Mouse (Mus musculus) right cerebral cortex, adult 18-20 months (tissue): ENCODE results near the gene Mblac1.
"Not testable (repeated sequence)": the region's sequence is repeated elsewhere in the genome, so short reads cannot be mapped to it uniquely, and the experiment has no call there.

ENCODE experiments used
- DNase-seq: peaks from one replicate; pipeline ENCODE4 v3.0.0; 2022; ENCODE audit warnings: mixed read lengths

Gene Mblac1

DNA sequence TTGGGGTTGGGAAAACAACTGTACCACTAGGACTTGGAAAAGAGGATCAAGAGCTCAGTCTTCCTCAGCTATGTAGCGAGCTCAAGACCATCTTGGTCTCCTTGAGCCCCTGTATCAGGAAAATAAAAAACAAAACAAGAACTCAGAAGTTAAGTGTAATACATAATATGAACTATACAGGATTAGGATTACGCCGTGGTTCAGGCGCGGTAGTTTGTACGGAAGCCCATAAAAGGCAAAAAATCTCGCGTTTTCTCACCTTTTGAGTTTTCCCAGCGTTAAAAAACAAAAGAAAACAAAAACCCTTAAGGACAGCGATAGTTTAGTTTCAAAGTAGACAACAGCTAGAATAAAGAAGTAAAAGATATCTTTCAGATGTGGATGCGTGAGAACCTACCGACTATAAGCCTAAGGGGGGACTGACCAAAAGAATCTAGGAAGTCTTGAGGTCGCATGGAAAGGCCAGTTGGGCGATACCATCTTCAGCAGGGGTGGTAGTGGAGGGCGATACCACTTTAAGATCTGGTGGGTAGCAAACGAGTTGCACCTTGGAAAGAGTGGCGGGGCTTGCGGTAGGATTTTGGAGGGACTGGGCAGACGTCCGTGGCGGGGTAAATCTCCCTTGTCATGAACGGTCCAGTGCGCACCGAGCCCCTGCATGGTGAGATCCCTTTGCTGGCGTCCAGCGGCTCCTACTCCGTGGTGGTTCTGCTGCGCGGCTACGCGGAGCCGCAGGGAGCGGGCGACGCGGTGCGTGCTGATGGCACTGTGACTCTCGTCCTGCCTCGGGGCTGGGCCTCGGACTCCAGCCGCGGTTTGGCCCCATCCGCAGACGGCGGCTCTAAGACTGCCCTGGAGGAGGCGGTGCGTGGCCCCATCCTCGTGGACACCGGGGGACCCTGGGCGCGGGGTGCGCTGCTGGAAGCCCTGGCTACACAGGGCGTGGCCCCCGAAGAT, at the start of gene Mblac1:
Mblac1 (plus strand) TSS at position 544 of the 957 bp plus-strand sequence.
- peak; percentile 80 for DNase-seq

DNA sequence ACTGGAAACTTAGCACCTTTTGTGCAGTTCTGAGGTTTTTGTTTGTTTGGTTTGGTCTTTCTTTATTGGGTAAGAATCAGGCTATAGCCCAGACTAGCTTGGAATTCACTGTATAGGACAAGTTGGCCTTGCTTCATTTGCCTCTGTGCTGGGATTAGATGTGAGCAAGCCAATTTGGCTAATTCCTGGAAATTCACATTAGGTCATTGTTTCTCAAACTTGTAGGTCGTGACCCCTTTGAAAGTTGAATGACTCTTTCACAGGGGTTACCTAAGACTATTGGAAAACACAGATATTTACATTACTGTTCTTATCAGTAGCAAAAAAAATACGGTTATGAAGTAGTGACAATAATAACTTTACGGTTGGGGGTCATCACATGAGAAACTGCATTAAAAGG, 39.7 kb upstream of the Mblac1 start:
- DNase-seq: no peak

- DNase-seq: peak; percentile 95
These were observed 38.6 kb upstream of the Mblac1 start, which contains the start of gene Zfp113 for GRCm38 (mm10) chr5:138155443-138155976. Gene Zfp113, minus strand, starts transcription at chr5:138155744.

DNA sequence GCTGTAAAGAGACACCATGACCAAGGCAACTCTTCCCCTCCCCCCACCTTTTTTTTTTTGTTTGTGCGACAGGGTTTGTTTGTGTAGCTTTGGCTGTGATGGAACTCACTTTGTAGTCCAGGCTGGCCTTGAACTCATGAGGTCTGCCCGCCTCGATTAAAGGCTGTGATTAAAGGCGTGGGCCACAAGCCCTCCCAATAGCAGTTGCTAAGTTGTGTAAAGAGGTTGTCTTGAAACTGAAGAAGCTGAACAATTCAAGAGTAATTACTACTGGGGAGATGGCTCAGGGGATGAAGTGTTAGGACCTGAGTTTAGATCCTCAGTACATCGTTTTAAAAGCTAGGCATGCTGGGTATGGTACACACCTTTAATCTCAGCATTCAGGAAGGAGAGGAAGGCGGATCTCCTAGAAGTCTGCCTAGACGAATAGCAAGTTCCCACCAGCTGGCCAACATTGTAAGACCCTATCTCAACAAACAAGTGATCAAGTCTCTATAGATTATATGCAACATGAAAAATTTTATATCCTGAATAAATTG, 33.8 kb upstream of the Mblac1 start:
- no peak for DNase-seq

DNA sequence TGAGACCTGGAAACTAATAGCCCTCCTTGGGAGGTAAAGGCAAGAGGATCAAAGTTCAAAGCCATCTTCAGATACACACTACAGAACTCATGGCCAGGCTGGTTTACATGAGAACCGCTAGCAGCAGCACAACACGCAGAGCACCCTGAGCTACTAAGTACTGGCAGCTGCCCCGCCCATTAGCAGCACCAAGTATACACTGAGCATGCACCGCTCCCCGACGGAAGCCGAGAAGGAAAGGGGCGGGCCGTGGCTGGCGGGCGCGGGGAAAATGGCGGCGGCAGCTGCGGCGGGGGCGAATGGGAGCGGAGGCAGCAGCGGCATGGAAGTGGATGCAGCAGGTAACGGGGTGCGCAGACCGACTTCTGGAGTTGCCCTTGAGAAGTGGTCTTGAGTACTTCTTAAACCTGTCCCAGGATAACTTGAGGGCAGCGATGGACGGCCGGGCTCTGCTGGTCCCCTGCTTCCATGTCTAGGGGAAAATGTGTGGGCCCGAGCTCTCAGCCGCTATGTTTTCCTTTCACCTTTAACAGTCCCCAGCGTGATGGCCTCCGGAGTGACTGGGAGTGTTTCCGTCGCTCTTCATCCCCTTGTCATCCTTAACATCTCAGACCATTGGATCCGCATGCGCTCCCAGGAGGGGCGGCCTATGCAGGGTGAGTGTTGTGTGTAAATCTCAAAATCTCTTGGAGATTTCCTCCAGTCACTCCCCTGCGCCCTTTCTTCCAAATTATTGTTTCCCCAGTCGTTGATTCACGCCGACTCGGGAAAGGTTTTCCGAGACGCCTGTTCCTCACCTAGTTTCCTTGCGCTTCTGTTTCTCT, 33.1 kb upstream of the Mblac1 start, which contains the start of gene Cops6:
Cops6 (plus strand) TSS at position 230 of the 824 bp plus-strand sequence.
- DNase-seq: peak; percentile 97

DNA sequence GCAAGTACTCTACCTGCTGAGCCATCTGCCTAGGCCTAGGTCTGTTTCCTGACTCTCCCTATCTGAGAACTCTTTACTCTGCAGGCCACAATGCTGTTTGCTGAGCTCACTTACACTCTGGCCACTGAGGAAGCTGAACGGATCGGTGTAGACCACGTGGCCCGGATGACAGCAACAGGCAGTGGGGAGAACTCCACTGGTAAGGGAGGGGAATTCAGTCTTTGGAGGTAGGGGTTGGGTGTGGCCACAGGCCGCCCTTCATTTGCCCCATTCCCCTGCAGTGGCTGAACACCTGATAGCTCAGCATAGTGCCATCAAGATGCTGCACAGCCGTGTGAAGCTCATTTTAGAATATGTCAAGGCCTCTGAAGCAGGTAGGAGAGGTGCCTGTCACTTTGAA, 31.1 kb upstream of the Mblac1 start:
- DNase-seq: no peak

- DNase-seq: no peak
These were observed 30.5 kb upstream of the Mblac1 start for GRCm38 (mm10) chr5:138163610-138164009.

DNA sequence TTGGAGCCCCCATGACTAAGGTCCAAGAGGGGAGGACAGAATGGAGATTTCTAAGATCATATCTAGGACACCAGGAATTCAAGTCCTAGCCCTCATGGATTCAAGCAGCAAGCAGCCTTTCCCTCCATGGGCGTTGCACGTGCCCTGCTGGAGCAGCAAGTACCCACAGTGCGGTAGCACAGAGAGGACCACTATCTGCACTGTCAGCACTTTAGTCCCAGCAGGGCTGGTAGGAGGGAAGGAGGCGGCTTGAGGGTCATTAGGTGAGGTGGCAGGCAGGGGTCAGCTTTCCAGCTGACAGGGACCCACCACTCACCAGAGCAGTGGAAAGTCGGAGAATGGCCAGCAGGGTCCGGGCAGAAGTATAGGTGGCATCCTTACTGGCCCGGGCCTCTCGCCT, 28.5 kb upstream of the Mblac1 start:
- DNase-seq: no peak

DNA sequence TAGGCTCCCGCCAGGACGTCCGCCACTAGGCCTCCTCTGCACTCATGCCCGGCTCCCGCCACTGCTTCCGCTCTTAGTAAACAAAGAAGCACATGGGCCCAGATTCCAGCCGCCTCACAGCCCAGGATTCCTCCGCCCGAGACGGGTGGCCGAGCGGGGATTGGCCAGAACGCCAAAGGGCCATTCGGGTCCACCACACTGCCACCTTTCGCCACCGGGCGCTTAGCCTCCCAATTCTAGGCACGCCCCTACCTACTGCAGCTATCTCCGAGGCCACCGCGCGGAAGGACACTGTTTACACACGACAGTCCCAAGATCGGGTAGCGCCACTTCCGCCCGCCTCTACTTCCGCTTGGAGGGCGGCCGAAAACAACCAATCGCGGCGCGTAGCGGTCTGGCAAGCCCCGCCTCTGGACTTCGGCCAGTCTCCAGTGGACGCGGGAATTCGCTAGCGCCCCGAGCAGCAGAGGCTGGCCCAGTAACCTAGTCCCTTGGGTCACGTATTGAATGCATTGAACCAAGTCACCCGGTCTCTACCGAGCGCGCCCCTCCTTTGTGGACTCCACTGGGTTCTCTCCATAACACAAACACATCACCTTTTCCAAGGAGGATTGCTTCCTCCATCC, 23.1 kb upstream of the Mblac1 start:
- peak; percentile 97 for DNase-seq

DNA sequence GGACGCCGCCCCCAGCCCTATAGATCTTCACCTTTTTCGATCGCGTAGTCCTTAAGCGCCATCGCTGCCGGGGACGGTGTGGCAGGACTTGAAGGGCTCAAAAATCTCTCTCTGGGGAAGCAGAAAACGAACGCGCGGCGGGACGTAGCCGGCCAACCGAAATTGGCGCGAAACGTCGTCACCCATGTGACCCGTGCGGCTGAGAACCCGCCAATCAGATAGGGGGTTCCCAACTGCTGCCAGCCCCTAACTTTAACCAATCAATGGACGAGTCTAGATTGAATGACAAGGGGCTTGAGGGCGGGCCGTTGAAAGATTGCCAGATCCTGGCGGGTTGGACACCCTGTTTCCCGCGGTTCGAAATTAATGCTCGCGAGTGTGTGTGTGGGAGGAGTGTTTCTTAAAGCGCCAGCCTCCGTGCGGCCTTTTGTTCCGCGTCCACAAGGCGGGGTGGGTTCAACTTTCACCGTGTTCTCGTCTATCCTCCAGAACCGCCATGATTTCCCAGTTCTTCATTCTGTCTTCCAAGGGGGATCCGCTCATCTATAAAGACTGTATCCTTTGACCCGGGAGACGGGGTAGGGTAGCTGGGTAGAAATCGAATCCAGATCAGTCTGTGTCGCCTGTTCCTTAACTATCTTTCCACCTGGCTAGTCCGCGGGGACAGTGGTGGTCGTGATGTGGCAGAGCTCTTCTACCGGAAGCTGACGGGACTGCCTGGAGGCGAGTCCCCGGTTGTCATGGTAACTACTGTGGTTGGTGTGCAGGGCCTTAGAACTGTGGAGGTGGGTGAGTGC, 22.2 kb upstream of the Mblac1 start, which contains the start of the genes Ap4m1 and Mcm7:
Ap4m1 (plus strand) TSS at position 308 of the 797 bp plus-strand sequence.
Mcm7 (minus strand) TSS at position 728 of the 797 bp plus-strand sequence.
- DNase-seq: peak; percentile 97

DNA sequence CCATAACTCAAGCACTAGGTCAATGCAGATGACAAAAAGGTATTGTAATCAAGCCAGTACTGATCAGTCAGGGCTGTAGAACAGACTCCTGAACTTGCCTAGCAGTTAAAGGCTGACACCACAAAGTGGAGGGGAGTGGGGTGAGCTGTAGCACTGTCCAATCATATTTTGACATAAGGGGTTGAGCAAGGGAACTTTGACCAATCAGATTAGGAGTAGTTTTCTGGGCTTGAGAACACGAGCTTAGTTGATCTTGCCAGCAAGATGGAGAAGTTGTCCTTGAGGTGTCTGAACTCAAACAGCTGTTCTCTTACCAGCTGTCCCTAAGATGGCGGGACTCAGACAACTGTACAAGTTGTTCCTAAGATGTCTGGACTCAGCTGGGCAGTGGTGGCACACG, 20.9 kb upstream of the Mblac1 start:
- DNase-seq: no peak

DNA sequence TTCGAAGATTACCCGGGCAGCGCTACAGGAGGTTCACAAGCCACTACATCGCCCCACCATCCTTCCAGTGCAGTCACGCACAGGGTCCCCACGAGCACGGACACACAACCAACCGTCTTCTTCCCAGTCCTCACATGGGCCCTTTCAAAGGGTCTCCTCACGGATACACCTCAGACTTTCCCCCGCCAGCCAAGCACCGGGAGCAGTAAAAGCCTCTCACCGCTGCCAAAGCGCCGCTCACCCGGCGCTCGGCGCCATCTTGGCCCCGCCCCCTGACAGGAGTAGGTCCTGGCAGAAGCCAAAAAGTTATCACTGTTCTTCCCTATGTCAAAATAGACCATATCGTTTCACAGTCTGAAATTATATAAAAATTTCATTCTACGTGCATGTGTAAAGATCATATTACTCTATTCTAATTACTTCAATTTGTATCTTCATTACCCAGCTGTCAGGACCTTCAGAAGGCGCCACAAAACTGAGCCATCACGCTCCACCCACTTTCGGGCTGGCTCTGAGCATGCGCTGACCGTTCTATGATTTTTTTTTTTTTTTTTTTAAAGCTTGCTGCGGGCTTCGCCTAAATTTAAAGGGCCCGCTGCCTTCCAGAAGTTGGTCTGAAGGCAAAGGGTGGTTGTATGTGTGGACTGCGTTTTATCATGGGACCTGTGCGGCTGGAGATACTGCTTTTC, 7.0 kb upstream of the Mblac1 start, which contains the start of the genes Taf6 and Cnpy4:
Taf6 (minus strand) TSS at position 502 of the 689 bp plus-strand sequence.
Cnpy4 (plus strand) TSS at position 536 of the 689 bp plus-strand sequence.
- peak; percentile 87 for DNase-seq

- peak; percentile 88 for DNase-seq
These were observed 6.3 kb upstream of the Mblac1 start for GRCm38 (mm10) chr5:138187661-138188306.

GRCm38 (mm10) chr5:138194755-138195345, 736 bp downstream of the Mblac1 start:
- peak; percentile 38 for DNase-seq

GRCm38 (mm10) chr5:138195463-138195862, 1.3 kb downstream of the Mblac1 start:
- no peak for DNase-seq

DNA sequence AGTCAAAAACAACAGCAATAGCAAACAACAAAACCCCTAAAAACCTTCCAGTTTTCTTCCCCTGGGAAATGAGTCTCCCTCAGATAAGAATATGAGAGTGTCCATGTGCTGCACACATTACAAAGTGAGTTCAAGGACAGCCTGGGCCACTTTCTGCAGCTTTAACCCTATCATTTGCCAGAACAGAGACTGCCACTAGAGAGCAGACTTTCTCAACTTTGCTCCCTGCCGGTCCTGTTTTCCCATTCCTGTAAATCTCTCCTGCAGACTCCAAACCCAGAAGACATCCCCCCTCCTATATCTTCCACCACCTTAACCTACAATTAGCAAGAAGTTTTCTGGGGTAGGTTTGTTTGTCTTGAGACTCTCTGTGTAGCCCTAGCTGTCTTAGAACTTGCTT, 5.5 kb downstream of the Mblac1 start:
- no peak for DNase-seq

DNA sequence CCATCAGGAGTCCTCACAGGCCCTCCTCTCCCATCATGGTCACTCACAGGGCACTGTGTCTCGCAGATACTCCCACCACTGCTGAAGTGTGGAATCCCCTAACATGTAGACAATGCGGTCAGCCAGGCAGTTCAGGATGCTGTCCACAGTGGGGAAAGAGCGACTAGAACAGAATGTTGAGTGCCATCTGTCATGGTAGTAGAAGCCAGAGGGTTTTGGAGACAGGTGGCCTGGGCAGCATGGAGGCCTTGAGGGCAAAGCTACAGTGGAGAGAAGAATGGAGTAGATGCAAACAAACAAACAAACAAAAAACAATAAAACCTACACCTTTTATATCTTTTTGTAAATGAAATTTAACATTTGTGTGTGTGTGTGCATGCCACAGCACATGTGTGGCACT, 8.0 kb downstream of the Mblac1 start:
- DNase-seq: no peak

GRCm38 (mm10) chr5:138207253-138207652, 13.1 kb downstream of the Mblac1 start:
- DNase-seq: no peak

DNA sequence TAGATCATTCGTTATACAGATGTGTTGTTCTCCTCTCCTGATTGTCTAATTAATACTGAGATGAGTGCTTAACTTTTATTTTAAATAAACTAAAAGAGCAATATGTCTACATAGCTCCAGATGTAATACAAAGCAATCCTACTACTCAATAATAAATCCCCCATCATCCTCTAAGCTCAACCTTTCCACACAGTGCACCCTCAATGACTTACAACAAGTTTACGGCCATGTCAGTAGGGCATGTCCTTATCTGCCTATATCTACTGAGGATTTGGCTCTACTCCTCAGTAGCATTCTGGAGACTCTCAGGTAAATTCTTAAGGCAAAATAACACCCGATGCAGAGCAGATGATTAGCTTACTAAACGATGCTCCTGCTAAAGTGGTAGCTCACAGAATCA, 13.8 kb downstream of the Mblac1 start:
- DNase-seq: no peak

DNA sequence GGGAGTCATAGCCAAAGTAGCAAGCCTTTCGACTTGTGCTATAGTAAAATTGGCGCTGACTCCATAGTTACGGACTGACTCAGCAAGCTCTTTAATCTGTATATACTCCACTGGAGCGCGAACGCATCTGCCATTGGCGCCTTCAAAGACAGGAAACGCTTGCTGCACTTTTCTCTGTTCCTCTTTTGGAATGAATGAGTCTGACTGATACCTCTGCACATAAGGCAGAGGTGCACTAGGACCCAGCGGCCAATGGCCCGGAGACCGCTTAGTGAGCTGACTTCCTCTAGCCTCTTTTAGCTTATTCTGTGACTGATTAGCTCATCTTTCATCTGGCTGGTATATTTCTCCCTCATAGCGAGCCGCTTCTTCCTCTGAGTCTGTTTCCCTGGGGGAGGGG, 22.5 kb downstream of the Mblac1 start:
- not testable (repeated sequence) for DNase-seq
